Mouse (Mus musculus) midbrain, embryonic 16.5 days (tissue): ENCODE measurements at regions not wholly inside any gene's neighbourhood (a gene's known extent, or its start where the extent isn't known, plus 50 kb on each side); places are given as distances from the start of the nearest gene placed in this dataset.

Experiments used
- ATAC-seq: fragments of 200-750 bp; cut with Nextera tagmentation; 2 replicates; pipeline ENCODE4 v1.8.0; 2017; ENCODE audit warnings: moderate TSS enrichment
- H3K27ac ChIP-seq: fragments of 300-500 bp; sonication (generic); 2 replicates; pipeline ENCODE4 v1.5.1; 2014; ENCODE audit warnings: mild to moderate bottlenecking, low read length, mixed read lengths
- H3K27me3 ChIP-seq: fragments of 300-500 bp; sonication (generic); 2 replicates; pipeline ENCODE4 v1.6.1; 2014; ENCODE audit warnings: low read depth, low read length, mixed read lengths; ENCODE audit not compliant: control insufficient read depth, insufficient read depth
- H3K36me3 ChIP-seq: fragments of 300-500 bp; sonication (generic); 2 replicates; pipeline ENCODE4 v1.6.1; 2014; ENCODE audit warnings: mild to moderate bottlenecking, low read length, moderate library complexity, mixed read lengths; ENCODE audit not compliant: control insufficient read depth, insufficient read depth
- H3K4me1 ChIP-seq: fragments of 300-500 bp; sonication (generic); 2 replicates; pipeline ENCODE4 v1.6.1; 2014; ENCODE audit warnings: mild to moderate bottlenecking, low read length, mixed read lengths; ENCODE audit not compliant: control insufficient read depth, insufficient read depth
- H3K4me2 ChIP-seq: fragments of 300-500 bp; sonication (generic); 2 replicates; pipeline ENCODE4 v1.6.1; 2014; ENCODE audit warnings: mild to moderate bottlenecking, low read length, mixed read lengths
- H3K4me3 ChIP-seq: fragments of 300-500 bp; sonication (generic); 2 replicates; pipeline ENCODE4 v1.5.1; 2014; ENCODE audit warnings: low read depth, mild to moderate bottlenecking, low read length, moderate library complexity, mixed read lengths
- H3K9ac ChIP-seq: fragments of 300-500 bp; sonication (generic); 2 replicates; pipeline ENCODE4 v1.6.1; 2014; ENCODE audit warnings: low read depth, low read length, mixed read lengths
- H3K9me3 ChIP-seq: fragments of 300-500 bp; sonication (generic); replicated peaks from 2 replicates; pipeline ENCODE4 v1.6.1; 2014; ENCODE audit warnings: mild to moderate bottlenecking, low read length, mixed read lengths; ENCODE audit not compliant: control insufficient read depth, poor library complexity, severe bottlenecking
- WGBS: fragments of 180-500 bp; shearing (Covaris S2); extraction: QIAGEN DNeasy Blood & Tissue Kit; methylation state at CpG from one replicate; pipeline ENCODE4 v1.1.7; 2014; 5-methylcytosine and 5-hydroxymethylcytosine counted together

DNA sequence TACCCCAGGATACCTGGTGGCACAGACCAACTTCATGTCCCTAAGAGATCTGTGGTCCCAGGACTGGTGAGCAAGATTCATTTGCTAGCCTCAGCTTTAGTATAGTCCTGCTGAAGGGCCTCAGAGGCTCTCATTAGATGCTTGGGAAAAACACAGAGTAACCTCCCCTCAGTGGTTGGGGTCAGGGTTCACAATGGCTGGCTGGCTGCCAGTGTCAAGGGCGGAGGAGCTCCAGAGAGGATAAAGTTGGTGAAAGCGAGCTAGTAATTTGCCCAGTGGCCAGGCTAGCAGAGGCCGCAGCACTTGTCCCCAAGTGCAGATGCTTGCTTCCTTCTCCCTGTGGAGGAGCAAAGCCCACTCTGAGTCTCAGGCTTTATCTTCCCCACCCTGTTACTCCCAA lies 203.8 kb upstream of the Prox1 start:
- no peak for ATAC-seq
- H3K4me1 ChIP-seq: peaks cover 9% of the 10 kb centered on the region; the same call in 1 of the 2 replicates
- H3K4me3 ChIP-seq: no peak overlapping the region
- no peak overlapping the region for H3K27ac ChIP-seq
- no peak overlapping the region for H3K9ac ChIP-seq
- WGBS: 20% methylated on average over 3 of the region's 3 CpGs
- no peaks in the 10 kb centered on the region for H3K36me3 ChIP-seq
- H3K9me3 ChIP-seq: no peaks in the 10 kb centered on the region
- no peak overlapping the region for H3K4me2 ChIP-seq
- no peaks in the 10 kb centered on the region for H3K27me3 ChIP-seq

DNA sequence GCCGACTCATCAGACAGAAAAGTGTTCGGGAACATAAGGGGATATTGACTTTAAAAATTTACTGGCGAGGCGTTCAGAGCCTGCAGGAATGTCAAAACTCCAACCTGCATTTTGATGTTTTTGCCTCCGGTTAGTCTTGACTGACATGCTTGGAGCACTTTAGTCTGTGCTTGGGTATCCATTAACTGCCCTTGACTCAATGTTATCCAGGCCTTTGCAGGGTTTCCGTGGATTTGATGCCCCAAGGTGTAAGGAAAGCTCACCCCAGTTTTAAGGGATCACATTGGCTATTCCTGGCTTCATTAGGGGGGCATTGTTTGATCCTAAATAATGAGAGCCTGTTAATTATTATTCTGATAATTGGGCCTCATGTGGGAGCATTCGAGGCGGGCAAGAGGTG lies 196.1 kb upstream of the Prox1 start:
- WGBS: 51% methylated on average over 8 of the region's 8 CpGs
- ATAC-seq: no peak

DNA sequence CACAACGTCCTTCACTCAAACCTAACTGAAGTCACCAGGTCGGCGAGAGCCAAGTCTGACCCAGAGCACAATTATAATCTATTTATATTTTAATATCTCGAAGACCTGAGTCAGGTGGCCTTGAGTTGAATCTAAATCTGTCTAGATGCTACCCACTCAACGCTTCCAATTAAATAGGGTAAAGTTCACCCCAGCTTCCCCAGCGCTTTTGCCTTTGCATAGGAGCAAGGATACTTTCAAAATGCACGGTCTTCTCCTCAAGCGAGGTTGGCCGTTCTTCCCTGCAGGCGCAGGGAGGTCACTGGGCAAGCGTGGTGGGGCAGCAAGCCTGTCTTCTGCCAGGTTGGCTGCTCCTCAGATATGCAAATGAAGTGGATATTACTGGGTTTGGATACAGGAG lies 194.6 kb upstream of the Prox1 start:
- H3K9ac ChIP-seq: no peak overlapping the region
- H3K9me3 ChIP-seq: no peaks in the 10 kb centered on the region
- H3K4me2 ChIP-seq: no peak overlapping the region
- no peaks in the 10 kb centered on the region for H3K27me3 ChIP-seq
- no peak overlapping the region for H3K27ac ChIP-seq
- WGBS: 90% methylated on average over 11 of the region's 11 CpGs
- ATAC-seq: no peak
- no peak overlapping the region for H3K4me3 ChIP-seq
- no peaks in the 10 kb centered on the region for H3K36me3 ChIP-seq
- peaks cover 8% of the 10 kb centered on the region for H3K4me1 ChIP-seq

More for the DNA sequence above, 196.1 kb upstream of the Prox1 start:
- Histone ChIP-seq H3K4me2 (no peak overlapping the region), H3K9me3 (no peaks in the 10 kb centered on the region), H3K4me1 (peaks cover 8% of the 10 kb centered on the region), H3K36me3 (no peaks in the 10 kb centered on the region), H3K4me3 (no peak overlapping the region), H3K27me3 (no peaks in the 10 kb centered on the region), H3K27ac (no peak overlapping the region), H3K9ac (no peak overlapping the region)

DNA sequence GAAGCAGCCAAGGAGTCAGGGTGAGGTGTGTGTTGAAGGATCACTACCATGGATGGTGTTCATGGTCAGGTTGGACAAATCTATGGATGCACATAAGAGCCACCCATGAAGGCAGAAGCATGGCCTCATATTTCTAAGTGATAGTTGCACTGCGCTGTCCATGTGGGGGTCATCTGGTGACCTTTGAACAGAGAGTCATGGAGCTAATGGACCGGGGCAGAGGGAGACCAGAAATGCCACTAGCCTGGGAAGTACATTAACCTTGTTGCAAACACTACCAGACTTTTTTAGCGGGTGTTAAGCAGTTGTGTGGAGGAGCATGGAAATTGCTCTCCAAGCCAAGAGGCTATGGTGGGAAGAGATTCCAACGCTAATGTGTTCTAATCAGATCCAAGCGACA lies 190.1 kb upstream of the Prox1 start:
- 95% methylated on average over 5 of the region's 5 CpGs for WGBS
- H3K4me1 ChIP-seq: no peaks in the 10 kb centered on the region

DNA sequence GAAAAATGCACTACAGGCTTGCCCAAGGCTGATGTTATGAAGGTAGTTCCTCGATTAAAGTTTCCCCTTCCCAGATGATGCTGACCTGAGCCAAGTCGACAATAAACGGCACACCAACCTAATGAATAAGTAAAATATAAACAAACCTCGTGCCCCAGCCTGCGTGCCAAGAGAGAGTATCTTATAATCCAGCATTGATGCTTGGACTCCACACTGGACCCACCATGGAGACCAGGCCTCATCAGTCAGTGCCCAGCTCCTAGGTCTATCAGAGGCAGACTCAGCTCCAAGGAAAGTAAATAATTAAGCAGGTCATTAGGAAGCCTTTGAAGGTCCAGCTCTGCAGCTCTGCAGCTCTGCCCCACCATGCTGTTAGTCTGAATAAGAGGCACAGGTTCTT lies 187.3 kb upstream of the Prox1 start:
- no peaks in the 10 kb centered on the region for H3K27me3 ChIP-seq
- no peaks in the 10 kb centered on the region for H3K36me3 ChIP-seq
- 86% methylated on average over 5 of the region's 5 CpGs for whole genome bisulfite sequencing
- no peak overlapping the region for H3K9ac ChIP-seq
- no peak overlapping the region for H3K27ac ChIP-seq
- no peaks in the 10 kb centered on the region for H3K4me1 ChIP-seq
- no peak overlapping the region for H3K4me2 ChIP-seq
- no peak for ATAC-seq
- no peak overlapping the region for H3K4me3 ChIP-seq
- H3K9me3 ChIP-seq: no peaks in the 10 kb centered on the region

More for the DNA sequence above, 190.1 kb upstream of the Prox1 start:
- Histone ChIP-seq H3K27me3 (no peaks in the 10 kb centered on the region), H3K4me2 (no peak overlapping the region), H3K27ac (no peak overlapping the region), H3K9ac (no peak overlapping the region), H3K4me3 (no peak overlapping the region), H3K9me3 (no peaks in the 10 kb centered on the region), H3K36me3 (no peaks in the 10 kb centered on the region)
- ATAC-seq: no peak

DNA sequence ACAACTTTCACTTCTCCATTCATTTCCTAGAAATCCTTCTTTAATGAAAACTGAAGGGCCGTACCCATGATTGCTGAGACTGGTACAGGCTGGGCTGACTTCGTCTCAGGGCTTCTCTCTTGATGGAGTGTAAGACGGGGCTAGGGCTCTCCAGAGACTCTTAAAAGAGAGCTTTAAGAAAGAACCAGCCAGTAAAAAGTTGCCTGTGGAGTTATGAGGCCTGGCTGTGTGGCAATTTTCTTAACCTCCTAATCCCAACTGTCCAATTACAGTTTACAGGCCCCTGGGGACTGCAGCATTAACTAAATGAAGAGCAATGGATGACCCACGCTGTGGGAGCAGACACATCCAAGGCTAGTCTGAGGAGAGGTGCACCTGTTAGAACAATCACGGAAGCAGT lies 177.1 kb upstream of the Prox1 start:
- H3K27me3 ChIP-seq: no peaks in the 10 kb centered on the region
- no peak overlapping the region for H3K4me3 ChIP-seq
- no peaks in the 10 kb centered on the region for H3K4me1 ChIP-seq
- H3K9me3 ChIP-seq: no peaks in the 10 kb centered on the region
- ATAC-seq: no peak
- no peak overlapping the region for H3K9ac ChIP-seq
- 60% methylated on average over 5 of the region's 5 CpGs for WGBS
- no peak overlapping the region for H3K4me2 ChIP-seq
- H3K27ac ChIP-seq: no peak overlapping the region
- no peaks in the 10 kb centered on the region for H3K36me3 ChIP-seq

DNA sequence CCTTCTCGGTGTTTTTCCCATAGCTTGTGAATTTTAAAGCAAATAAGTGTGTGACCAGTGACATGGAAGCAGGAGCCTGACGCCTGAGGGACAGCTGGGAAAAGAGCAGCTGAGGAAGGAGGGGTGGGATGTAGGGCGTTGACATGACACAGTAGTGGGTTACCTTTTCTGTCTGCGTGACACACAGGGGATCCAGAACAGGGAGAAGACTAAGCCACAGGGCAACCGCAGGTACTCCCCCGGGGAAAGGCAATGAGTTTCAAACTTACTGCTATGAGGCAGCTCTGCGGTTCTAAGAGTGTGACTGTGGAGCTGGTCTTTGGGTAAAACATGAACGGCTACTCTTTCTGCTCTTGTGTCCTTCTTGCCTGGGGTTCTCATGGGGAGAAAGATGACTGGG lies 170.2 kb upstream of the Prox1 start:
- no peaks in the 10 kb centered on the region for H3K9me3 ChIP-seq
- no peaks in the 10 kb centered on the region for H3K4me1 ChIP-seq
- no peak for ATAC-seq
- H3K36me3 ChIP-seq: no peaks in the 10 kb centered on the region
- no peak overlapping the region for H3K4me3 ChIP-seq
- H3K9ac ChIP-seq: no peak overlapping the region
- no peaks in the 10 kb centered on the region for H3K27me3 ChIP-seq
- H3K27ac ChIP-seq: no peak overlapping the region
- H3K4me2 ChIP-seq: no peak overlapping the region
- WGBS: 86% methylated on average over 8 of the region's 8 CpGs

DNA sequence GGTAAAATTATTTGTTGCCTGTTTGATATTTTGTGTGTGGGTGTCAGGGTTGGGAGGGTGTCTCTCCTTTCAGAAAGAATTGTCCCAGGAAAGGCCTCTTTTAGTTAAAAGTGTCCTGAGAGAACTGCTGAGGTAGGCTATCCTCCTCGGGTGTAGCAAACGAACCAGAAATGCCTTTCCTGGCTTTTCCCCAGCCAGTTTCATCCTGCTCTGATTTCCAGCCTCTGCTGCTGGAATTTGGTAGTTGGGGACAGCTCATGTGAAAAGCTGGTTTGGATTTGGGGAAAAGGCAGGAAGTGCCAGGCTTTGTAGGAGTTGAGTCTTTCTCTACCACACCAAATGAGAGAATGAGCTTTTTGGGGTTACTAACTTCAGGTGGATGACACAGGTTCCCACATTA lies 164.0 kb upstream of the Prox1 start:
- H3K4me2 ChIP-seq: no peak overlapping the region
- no peak for ATAC-seq
- no peaks in the 10 kb centered on the region for H3K36me3 ChIP-seq
- no peaks in the 10 kb centered on the region for H3K27me3 ChIP-seq
- H3K4me3 ChIP-seq: no peak overlapping the region
- no peak overlapping the region for H3K9ac ChIP-seq
- H3K4me1 ChIP-seq: peaks cover 4% of the 10 kb centered on the region; the same call in 1 of the 2 replicates
- no peak overlapping the region for H3K27ac ChIP-seq
- no peaks in the 10 kb centered on the region for H3K9me3 ChIP-seq
- whole genome bisulfite sequencing: 42% methylated on average over 2 of the region's 2 CpGs

DNA sequence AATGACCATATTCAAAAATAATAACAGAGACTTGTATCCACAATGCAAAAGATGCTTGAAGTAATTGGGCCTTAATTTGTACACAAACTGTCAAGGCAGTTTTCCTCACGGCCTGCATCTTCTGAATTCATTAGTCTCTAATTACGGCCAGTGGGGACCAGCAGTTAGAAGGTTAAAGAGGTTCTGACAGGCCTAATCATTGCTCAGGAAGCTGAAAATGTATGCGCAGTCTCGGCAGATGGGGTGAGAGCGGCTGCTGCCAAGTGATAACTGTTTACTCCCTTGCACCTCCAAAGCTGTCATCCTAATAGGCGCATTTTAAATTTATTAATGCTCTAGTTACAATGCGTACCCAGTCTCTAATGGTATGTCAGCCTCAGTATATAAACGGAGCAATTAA lies 163.5 kb upstream of the Prox1 start:
- Histone ChIP-seq H3K4me1 (peaks cover 4% of the 10 kb centered on the region; the same call in 1 of the 2 replicates), H3K27ac (no peak overlapping the region), H3K36me3 (no peaks in the 10 kb centered on the region), H3K4me2 (no peak overlapping the region), H3K27me3 (no peaks in the 10 kb centered on the region), H3K9me3 (no peaks in the 10 kb centered on the region), H3K9ac (no peak overlapping the region), H3K4me3 (no peak overlapping the region)
- 26% methylated on average over 8 of the region's 8 CpGs for WGBS
- ATAC-seq: peak; percentile 36; the same call in 1 of the 2 replicates

DNA sequence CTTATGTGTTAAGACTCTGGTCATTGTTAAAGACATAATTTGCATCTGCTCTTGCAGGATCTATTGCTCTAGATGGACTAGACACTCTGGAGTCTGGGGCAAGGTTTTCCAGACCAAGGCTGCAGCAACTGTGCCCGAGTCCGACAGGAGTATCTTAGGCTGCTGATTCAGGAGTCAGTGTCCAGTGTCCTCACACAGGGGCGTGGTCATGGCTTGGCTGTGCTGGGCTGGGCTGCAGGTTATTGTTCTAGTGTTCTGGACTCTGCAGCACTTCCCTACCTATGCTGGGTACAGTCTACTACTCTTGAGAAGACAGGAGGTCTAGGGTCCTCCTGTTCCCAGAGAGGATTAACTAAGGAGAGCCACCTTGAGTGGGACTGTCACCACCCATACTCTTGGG lies 161.5 kb upstream of the Prox1 start:
- 84% methylated on average over 3 of the region's 3 CpGs for WGBS
- Histone ChIP-seq H3K4me2 (no peak overlapping the region), H3K9ac (no peak overlapping the region), H3K27me3 (no peaks in the 10 kb centered on the region), H3K27ac (no peak overlapping the region), H3K9me3 (no peaks in the 10 kb centered on the region), H3K4me1 (peaks cover 4% of the 10 kb centered on the region; the same call in 1 of the 2 replicates), H3K36me3 (no peaks in the 10 kb centered on the region), H3K4me3 (no peak overlapping the region)
- ATAC-seq: no peak
